In the genomic region with DNA sequence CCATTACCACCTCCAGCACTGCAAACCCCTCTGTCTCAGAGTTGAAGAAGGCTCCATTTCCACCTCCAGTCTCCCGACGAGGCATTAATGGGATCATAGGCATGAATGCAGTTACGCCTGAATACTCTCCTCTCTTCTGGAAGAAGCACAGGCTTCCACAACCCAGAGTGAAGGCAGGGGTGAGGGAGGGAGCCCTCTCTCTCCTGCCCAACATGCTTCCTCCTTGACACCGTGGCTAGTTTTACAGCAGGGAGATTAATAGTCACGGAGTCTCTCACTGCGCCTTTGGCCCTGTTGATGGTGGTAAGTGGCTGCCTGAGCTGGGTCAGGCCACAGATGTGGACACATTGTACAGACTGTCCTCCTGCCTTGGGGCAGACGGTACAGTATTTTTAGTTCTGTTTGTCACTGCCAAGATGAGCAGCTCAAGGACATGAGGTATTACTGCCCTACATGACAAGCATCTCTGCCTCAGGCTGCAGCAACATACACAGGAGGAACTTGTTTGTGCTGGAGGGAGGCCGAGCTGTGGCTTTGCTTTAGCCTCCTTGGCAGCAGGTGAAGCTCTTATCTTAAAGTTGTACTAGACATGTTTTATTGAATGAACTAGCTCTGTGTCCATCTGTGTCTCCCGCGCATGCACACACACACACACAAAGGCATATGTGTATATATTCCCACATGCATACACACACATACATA, we compare ENCODE assay signal across 17 mouse cellular contexts. TPM values are rescaled to one million over a fixed set of nuclear protein-coding genes. Genes with fewer than 3 reads are reported as not detected.
DNase-seq lines count a peak whose midpoint lies in the region; ATAC-seq and TF ChIP-seq lines count a peak whose summit lies in the region.
"Had no signal": no experiment of that assay in that cellular context is flagged by ENCODE, and none has a peak within 500 bp of the region (broad histone marks: within the 10 kb centered on the region; RNA-seq: fewer than 3 reads in every experiment).

No protein-coding gene starts in this region.

- no peak overlapping the region for H3K27ac ChIP-seq in heart, embryonic 10.5 days
- H3K27ac ChIP-seq in heart, embryonic 16.5 days (ENCODE audit: low read length): peak overlapping the region; percentile 64
- H3K27ac ChIP-seq in forebrain, postnatal 0 days (ENCODE audit: low read depth, low read length): no peak overlapping the region
- H3K27ac ChIP-seq: lung, embryonic 15.5 days had no signal

- 75% methylated on average over 10 of the region's 10 CpGs for WGBS in heart, embryonic 10.5 days
- WGBS in heart, embryonic 16.5 days: 56% methylated on average over 10 of the region's 10 CpGs
- WGBS in forebrain, postnatal 0 days: 76% methylated on average over 10 of the region's 10 CpGs

- H3K9me3 ChIP-seq in heart, embryonic 10.5 days: no peaks in the 10 kb centered on the region
- H3K9me3 ChIP-seq in heart, embryonic 16.5 days (replicated peaks; ENCODE audit: control insufficient read depth, low read length): no peaks in the 10 kb centered on the region
- no peaks in the 10 kb centered on the region for H3K9me3 ChIP-seq in forebrain, postnatal 0 days (ENCODE audit: low read length)
- H3K9me3 ChIP-seq: lung, embryonic 15.5 days; megakaryocyte, embryonic 14.5 days had no signal

- no peaks in the 10 kb centered on the region for H3K27me3 ChIP-seq in heart, embryonic 10.5 days (ENCODE audit: insufficient read depth, poor library complexity, severe bottlenecking)
- H3K27me3 ChIP-seq in heart, embryonic 16.5 days (ENCODE audit: control insufficient read depth, insufficient read depth, low read length): no peaks in the 10 kb centered on the region
- no peaks in the 10 kb centered on the region for H3K27me3 ChIP-seq in forebrain, postnatal 0 days (ENCODE audit: insufficient read depth, low read length)
- H3K27me3 ChIP-seq: CH12.LX; lung, embryonic 15.5 days; megakaryocyte, embryonic 14.5 days had no signal

- no peak for TF ChIP-seq CTCF in forebrain, postnatal 0 days (IDR thresholded peaks at IDR 0.05; ENCODE audit: low read depth)

- H3K36me3 ChIP-seq in heart, embryonic 10.5 days: no peaks in the 10 kb centered on the region
- no peaks in the 10 kb centered on the region for H3K36me3 ChIP-seq in heart, embryonic 16.5 days (ENCODE audit: control insufficient read depth, insufficient read depth)
- no peaks in the 10 kb centered on the region for H3K36me3 ChIP-seq in forebrain, postnatal 0 days (ENCODE audit: insufficient read depth)
- H3K36me3 ChIP-seq: lung, embryonic 15.5 days had no signal

- peak; percentile 45 to 54 for DNase-seq in adrenal gland, adult (ENCODE audit: inconsistent age in 2 of 2, low spot score in 1 of 2)
- DNase-seq in adrenal gland, adult 18-20 months (ENCODE audit: low spot score in 2 of 2): no peak
- peak; percentile 97 for DNase-seq in heart, adult 11 months
- no peak for DNase-seq in heart, embryonic 10.5 days (ENCODE audit: low spot score)
- DNase-seq in brain, adult 2 months (ENCODE audit: low read depth, low spot score): peak; percentile 16
- no peak for DNase-seq in layer of hippocampus, postnatal 10 days (ENCODE audit: low spot score in 2 of 2)
- DNase-seq in forebrain, postnatal 0 days: no peak
- DNase-seq: kidney, postnatal 14 days; layer of hippocampus, adult 9-11 months had no signal

- H3K9ac ChIP-seq in heart, embryonic 16.5 days (ENCODE audit: low read length): peak overlapping the region; percentile 20; the same call in 1 of the 2 replicates
- H3K9ac ChIP-seq in forebrain, postnatal 0 days: no peak overlapping the region
- H3K9ac ChIP-seq: lung, embryonic 15.5 days had no signal

- H3K4me2 ChIP-seq in heart, embryonic 16.5 days (ENCODE audit: low read depth, low read length): no peak overlapping the region
- no peak overlapping the region for H3K4me2 ChIP-seq in forebrain, postnatal 0 days (ENCODE audit: low read depth)
- H3K4me2 ChIP-seq: liver, embryonic 11.5 days; lung, embryonic 15.5 days had no signal

- no peaks in the 10 kb centered on the region for H3K4me1 ChIP-seq in heart, embryonic 10.5 days
- peaks cover 14% of the 10 kb centered on the region for H3K4me1 ChIP-seq in heart, embryonic 16.5 days (ENCODE audit: control insufficient read depth, insufficient read depth, low read length)
- H3K4me1 ChIP-seq in forebrain, postnatal 0 days (ENCODE audit: insufficient read depth): no peaks in the 10 kb centered on the region
- H3K4me1 ChIP-seq: lung, embryonic 15.5 days; megakaryocyte, embryonic 14.5 days had no signal

- no peak overlapping the region for H3K4me3 ChIP-seq in heart, embryonic 10.5 days
- H3K4me3 ChIP-seq in heart, embryonic 16.5 days (ENCODE audit: low read length): no peak overlapping the region
- no peak overlapping the region for H3K4me3 ChIP-seq in forebrain, postnatal 0 days (ENCODE audit: low read depth, low read length)
- H3K4me3 ChIP-seq: lung, embryonic 15.5 days; megakaryocyte, embryonic 14.5 days had no signal

- peak; percentile 78 for ATAC-seq in heart, embryonic 16.5 days (replicated peaks; ENCODE audit: extremely low read depth, insufficient read depth, low FRiP score)
- no peak for ATAC-seq in forebrain, postnatal 0 days
- ATAC-seq: activated CD4-positive, CD25-positive, alpha-beta regulatory T cell, adult 4 months; forebrain, embryonic 14.5 days had no signal

RNA-seq across cellular contexts. Expression of a gene that starts 24.0 kb away (rescaled TPM):
- total RNA-seq in adrenal gland, adult 18-20 months (2021): 10 to 100 TPM in 1 of 2 experiments, 1 to 10 TPM in 1; 1.7 to 17.0 TPM
- polyA plus RNA-seq in heart, embryonic 10.5 days (2016; fragmentation: Nextera tagmentation; extraction: Ambion mirVana): 5.1 and 12.1 TPM in 2 replicates
- polyA plus RNA-seq in heart, embryonic 16.5 days (2015; fragmentation: Nextera tagmentation; extraction: Ambion mirVana): 49.7 and 58.2 TPM in 2 replicates
- total RNA-seq in layer of hippocampus, postnatal 10 days (2021): under 1 TPM; 0.30 to 0.58 TPM
- 0.08 and 0.24 TPM in 2 replicates for total RNA-seq in forebrain, postnatal 0 days (2014; rRNA removed)
- 0.13 and 0.27 TPM in 2 replicates for polyA plus RNA-seq in forebrain, postnatal 0 days (2015; fragmentation: Nextera tagmentation; extraction: Ambion mirVana)
- total RNA-seq: CH12.LX; monocyte, adult 5-6 weeks had no signal
- polyA plus RNA-seq: activated CD4-positive, CD25-positive, alpha-beta regulatory T cell, adult 4 months; forebrain, embryonic 14.5 days had no signal

RNA-seq across cellular contexts. Expression of a gene that starts 38.9 kb away (rescaled TPM):
- total RNA-seq in adrenal gland, adult 18-20 months (2021): 1 to 10 TPM; 1.6 to 2.2 TPM
- polyA plus RNA-seq in heart, embryonic 10.5 days (2016; fragmentation: Nextera tagmentation; extraction: Ambion mirVana): 1.6 and 2.4 TPM in 2 replicates
- polyA plus RNA-seq in heart, embryonic 16.5 days (2015; fragmentation: Nextera tagmentation; extraction: Ambion mirVana): 1.6 and 1.7 TPM in 2 replicates
- 1 to 10 TPM; 7.8 to 9.2 TPM for total RNA-seq in layer of hippocampus, postnatal 10 days (2021)
- total RNA-seq in forebrain, postnatal 0 days (2014; rRNA removed): 8.8 and 13.2 TPM in 2 replicates
- polyA plus RNA-seq in forebrain, postnatal 0 days (2015; fragmentation: Nextera tagmentation; extraction: Ambion mirVana): 5.7 and 7.0 TPM in 2 replicates
- total RNA-seq: CH12.LX had no signal

Comparison
In these comparisons a context has a peak if more than half of its experiments do, and no peak if none do; other contexts are left out.
1. DNase-seq: peak in adrenal gland, adult (2 of 2), heart, adult 11 months (single experiment) and brain, adult 2 months (single experiment); none in adrenal gland, adult 18-20 months (0 of 2), heart, embryonic 10.5 days (single experiment), layer of hippocampus, postnatal 10 days (0 of 2) and forebrain, postnatal 0 days (single experiment).